Mouse (Mus musculus) lung, adult 2 months (tissue): Measurements from ENCODE around the gene Slfn8.

Experiments used
- CTCF ChIP-seq: fragments of 200-500 bp; IDR thresholded peaks from 2 replicates; pipeline ENCODE4 v1.5.1; 2011; ENCODE audit warnings: mild to moderate bottlenecking, low read length, control low read depth; ENCODE audit not compliant: insufficient read depth
- POLR2A ChIP-seq: fragments of 200-500 bp; IDR thresholded peaks from 2 replicates; pipeline ENCODE4 v1.6.1; 2011; ENCODE audit warnings: low read depth, mild to moderate bottlenecking, control low read depth, low read length, borderline replicate concordance; ENCODE audit errors: extremely low read depth

GRCm38 (mm10) chr11:82962215-82962614 is 58.4 kb downstream of the Slfn8 start:
- TF ChIP-seq POLR2A (no peak), CTCF (no peak)
